Mouse (Mus musculus): ENCODE results near the gene Gstp2.
A peak's percentile ranks its signal among the peaks of the same experiment; 100 is the strongest.

Gstp2 gene

GRCm38 (mm10) chr19:4045966-4046865, at the start of gene Gstp2:
Gstp2 (minus strand) TSS chr19:4046023.
- peak; percentile 89 to 94 for DNase-seq

DNA sequence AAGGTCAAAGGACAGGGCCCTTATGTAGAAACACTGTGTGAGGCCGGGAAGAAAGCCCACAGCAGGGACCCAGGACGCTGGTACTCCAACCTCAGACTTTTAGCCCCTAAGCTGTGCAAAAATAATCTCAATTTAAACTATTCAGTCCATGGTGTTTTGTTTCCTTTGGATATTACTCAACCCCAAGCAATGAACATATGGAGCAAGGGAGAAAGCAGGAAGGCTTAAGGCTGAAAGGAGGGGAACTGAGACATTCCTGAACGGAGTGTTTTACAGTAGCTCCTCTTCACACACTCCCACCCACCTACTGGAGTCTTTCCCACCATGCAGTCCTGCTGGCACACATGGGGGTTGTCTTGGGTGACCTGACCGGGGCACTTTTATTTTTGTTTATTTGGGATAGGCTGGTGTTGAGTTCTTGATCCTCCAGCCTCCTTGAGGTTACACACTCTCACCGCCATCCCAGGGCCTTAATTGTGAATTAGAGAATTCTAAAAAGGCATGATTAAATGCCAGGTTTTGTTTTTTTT, 49.0 kb upstream of the Gstp2 start:
- DNase-seq = no peak

DNA sequence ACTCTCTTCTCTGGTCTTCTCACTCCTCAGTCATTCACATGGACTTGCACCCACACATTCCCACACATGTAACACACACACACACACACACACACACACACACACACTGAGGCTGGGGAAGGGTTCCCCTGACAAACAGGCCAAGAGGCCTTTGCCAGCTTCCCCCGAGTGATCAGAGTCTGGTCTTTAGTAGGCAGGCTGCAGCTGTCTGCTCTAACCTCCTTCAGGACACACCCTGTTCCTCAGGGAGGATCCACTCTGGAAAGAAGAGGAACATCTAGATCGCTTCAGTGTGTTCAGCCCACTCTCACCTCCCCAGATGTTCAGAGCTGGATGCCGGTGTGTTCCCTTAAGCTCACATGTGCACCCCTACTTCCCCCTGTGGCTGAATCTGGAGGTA, 48.5 kb upstream of the Gstp2 start:
- no peak for DNase-seq

GRCm38 (mm10) chr19:4093772-4094171, 47.9 kb upstream of the Gstp2 start:
- DNase-seq = no peak

DNA sequence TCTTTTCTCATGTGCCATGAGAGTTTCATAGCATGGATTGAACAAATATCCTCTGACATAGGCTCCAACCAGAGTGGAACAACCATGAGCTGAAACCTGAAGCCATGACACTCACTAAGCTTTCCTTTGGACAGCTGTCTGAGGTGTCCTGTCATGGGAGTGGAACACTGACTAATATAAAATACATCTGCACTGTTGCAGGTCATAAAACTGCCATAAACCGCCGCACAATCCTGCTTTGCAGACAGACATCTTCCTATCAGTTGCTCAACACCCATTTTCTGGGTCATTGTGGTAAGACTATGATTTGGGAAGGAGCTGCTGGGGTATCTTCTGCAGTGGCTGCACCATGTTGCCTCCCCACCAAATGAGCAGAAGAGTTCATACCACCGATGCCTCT, 46.9 kb upstream of the Gstp2 start:
- DNase-seq = no peak

DNA sequence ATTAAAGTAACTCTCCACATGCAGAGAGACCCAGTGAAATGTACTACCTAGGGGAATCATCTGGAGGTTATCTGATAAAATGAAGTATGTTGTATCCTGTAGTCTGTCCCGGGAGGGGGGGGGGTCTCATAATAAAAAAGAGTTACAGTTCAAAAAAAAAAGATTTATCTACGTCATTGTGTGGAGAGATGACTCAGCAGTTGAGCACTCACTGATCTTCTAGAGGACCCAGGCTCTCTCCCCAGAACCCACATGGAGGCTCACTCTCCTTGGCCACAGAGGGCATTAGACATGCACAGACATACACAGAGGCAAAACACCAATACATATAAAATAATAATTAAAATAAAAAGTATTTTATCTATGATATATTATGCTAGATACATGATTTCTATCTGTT, 45.6 kb upstream of the Gstp2 start:
- no peak for DNase-seq

- DNase-seq = no peak
These were observed 44.6 kb upstream of the Gstp2 start for GRCm38 (mm10) chr19:4090446-4090845.

DNA sequence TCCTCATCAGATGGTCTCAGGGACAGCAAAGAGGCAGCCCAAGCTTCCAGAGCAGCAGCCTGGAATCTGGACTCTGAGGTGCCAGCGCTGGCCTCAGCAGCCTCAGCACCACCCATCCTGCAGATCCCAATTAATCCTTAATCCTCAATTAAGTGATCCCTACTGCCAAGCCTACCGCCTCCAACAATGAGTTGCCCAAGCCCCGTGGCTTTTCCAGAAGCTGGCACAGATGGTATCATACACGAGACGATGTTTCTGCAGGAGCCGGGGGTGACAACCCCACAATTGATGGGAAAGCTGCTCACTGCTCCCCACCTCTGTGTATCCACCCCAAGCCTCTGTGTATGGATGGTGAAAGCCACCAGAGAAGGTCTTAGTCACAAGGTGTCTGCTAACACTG, 43.3 kb upstream of the Gstp2 start:
- DNase-seq = no peak

DNA sequence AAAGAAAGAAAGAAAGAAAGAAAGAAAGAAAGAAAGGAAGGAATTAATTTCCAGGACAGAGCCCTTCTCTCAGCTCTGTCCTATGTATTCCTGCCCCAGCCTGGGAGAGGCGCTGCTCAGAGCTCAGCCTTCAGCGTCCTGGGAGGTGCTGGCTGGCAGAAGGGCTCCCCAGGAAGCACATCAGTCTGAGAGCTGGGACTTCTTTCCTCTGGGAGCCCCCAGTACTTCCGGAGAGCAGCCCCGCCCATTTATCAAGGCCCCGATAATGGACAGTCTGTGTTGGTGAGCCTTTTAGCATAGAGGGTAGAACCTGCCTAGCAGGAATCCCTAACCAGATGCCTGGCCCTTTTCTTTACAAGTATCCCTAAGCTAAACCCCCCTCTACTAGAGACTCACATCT, 42.3 kb upstream of the Gstp2 start:
- no peak for DNase-seq

- no peak for DNase-seq
These were observed 41.3 kb upstream of the Gstp2 start for GRCm38 (mm10) chr19:4087090-4087489.

- DNase-seq = no peak
These were observed 40.3 kb upstream of the Gstp2 start for GRCm38 (mm10) chr19:4086156-4086555.

GRCm38 (mm10) chr19:4084984-4085383, 39.2 kb upstream of the Gstp2 start:
- DNase-seq = no peak

DNA sequence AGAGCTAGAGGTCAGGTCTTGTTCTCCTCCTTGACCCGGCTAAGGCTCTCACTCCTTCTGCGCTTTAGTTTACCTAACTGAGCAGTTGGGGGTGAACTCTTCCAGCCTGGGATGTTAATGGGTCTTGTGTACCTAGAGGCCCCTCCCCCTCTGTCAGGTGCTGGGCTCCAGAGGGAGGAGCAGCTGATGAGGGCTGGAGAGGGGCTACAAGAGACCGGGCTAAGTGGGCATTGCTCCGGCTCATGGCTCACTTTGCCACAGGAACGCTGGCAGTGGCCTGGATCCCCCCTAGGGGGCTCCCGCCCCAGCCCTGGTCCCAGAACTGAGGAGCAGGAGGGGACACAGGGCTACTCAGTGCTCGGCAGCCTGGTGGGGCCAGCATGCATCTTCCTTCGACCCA, 38.0 kb upstream of the Gstp2 start:
- no peak for DNase-seq

DNA sequence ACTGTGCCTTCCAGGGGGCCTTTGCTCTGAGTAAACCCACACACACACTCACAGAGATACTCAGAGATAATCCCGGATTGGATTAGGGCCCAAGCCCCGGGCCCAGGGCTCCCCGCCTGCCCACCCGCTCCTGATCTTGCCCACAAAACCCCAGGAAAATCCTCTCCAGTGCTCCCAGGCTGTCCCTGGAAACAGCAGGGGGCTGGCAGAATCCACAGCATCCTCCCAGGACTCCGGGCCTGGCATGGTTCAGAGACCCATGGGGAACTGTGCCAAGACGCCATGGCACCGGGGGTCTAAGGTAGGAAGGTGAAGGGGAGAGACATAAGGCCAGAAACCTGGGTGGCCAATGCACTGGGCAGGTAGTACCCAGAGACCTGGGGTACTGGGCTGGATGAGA, 37.5 kb upstream of the Gstp2 start:
- no peak for DNase-seq

DNA sequence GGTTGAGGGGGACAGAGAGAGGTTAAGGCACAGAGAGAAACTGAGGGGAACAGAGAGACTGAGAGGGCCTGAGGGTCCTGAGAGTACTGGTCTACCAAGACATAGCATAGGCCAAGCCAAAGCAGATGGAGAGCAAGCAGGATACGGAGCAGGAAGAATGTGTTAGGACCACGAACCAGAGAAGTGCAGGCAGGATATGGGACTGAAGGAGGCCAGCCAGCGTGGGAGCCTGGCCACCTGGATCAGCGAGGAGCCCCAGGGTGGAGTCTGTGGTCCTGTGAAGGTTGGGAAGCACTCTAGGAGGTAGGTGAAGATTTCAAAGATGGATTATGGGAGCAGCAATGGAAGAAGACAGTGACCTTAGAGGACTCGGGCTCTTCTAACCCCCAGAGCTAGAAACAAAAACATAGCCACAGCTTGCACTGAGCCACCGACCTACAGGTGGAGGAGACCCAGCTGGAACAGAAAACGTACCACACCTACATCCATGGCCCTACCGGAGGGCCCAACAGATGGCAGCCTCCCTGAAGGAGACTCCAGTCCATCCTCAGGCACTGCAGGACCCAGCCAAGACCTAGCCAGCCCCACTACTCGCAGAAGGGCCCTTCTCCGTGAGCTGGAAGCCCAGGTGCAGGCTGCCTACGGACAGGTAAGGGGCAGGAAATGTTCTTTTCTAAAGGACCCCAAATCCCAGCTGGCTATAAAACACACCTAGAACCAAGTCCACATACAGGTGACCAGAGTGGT, 36.6 kb upstream of the Gstp2 start:
- no peak for DNase-seq

- DNase-seq = no peak
These were observed 35.6 kb upstream of the Gstp2 start, which contains the start of gene Cabp2 for GRCm38 (mm10) chr19:4081394-4081793. Cabp2 (plus strand) TSS chr19:4081578.

DNA sequence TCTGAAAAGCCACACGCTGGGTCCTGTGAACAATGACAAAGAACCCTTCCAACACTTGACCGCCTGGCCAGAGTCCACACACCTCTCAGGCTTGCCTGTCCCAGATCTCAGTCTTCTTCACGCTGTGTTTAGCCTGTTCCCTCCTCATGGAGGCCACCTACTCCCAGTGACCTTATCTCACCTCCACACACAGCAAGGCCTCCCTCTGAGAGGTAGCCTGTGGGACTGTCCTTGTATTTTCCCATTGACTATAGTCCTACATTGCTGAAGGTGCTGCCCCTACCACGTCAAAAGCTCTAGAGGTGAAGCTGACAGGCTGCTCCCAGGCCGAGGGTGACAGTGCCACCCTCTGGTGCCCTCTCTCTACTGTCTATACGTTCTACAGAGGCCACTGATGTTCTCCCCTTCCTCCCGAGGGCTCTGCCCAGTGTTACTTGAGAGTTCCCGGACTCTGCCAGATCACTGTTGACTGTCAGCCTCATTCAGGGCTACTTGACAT, 34.7 kb upstream of the Gstp2 start:
- DNase-seq = no peak

DNA sequence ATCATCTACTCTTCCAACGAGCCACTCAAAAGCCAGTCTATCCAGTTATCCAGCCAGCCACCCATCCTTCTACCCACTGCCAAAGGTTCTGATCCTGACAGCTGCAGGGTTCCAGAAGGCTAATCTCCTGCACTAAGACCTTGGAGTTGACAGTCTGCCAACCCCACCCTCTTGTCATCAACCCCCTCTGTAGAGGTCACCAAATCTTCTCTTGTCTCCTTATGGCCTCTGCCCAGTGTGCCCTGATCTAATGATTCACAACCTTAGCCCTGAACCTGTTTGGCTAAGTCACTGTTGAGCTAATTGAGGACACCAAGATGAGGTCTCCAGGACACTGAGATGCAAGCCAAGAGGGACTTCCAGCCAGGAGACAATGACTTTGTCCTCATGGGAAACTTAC, 33.8 kb upstream of the Gstp2 start:
- DNase-seq = no peak

DNA sequence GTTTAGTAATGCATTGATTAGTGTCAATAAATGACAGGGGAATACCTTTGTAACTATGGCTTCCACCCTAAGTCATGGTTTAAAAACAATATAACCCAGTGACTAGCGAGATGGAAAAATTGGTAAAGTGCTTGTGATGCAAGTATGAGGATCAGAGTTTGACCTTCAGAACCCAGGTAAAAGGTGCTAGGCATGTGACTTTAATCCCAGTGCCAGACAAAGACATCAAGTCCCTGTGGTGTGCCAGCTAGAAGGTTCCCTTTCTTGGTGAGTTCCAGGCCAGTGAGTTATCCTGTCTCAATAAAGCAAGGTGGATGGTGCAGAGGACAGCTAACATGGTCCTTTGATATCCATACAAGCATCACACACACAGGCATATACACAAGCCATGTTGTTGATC, 29.7 kb upstream of the Gstp2 start:
- no peak for DNase-seq

- peak in 1 of 2 experiments; percentile 42 for DNase-seq
These were observed 27.0 kb upstream of the Gstp2 start for GRCm38 (mm10) chr19:4072706-4073424.

DNA sequence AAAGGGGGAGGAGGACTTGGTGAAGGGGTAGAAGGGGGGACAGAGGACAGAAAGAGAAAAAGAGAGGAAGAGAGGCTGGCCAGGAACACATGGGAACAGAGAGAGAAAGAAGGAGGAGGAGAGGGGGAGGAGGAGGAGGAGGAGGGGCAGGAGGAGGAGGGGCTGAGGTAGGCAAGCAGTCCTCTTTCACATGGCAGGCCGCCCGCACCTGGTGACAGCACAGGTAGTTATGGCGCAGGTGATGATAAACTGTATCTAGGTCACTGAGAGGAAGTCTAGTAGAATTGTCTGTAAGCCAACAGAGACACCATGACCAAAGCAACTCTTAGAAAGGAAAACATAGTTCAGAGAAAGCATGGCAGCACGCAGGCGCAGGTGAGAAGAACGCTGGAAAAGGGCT, 25.6 kb upstream of the Gstp2 start:
- no peak for DNase-seq

DNA sequence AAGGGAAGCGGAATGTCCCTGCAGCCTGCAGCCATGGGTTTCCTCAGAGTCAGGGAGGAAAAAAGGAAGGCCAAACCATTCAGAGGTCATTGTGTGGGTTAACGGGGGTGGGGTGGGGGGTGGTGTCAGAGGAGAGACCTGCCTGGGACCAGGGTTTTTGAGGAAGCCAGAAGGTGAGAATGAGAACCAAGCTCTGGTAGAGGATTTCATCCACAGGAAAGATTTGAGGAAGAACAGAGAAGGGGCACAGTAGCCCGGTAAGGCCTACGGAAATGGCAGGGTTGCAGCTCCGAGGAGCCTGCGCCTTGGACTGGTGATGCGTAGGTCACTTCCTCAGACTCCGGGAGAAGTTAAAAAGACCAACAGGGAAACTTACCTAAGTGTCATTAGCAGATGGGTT, 24.9 kb upstream of the Gstp2 start:
- no peak for DNase-seq

DNA sequence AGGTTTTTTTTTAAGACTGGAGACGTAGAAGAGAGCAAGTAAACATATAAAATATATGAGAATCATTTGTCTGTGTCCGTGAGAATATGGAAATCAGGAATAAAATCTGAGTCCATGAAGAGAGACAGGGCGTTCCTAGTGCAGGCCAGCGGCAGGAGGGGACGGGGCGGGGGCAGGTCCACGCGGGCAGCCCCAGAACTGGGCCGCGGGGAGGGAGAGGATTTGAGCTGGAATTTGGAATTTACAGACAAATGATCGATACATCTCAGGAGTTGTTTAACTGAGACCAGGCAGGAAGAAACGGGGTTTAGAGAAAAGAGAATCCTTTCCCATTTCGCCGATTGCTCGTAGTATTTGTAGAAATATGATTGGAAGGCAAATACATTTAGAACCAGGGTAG, 24.5 kb upstream of the Gstp2 start:
- no peak for DNase-seq
